Comparison of ENCODE assay signal across 24 mouse cellular contexts in the genomic region with DNA sequence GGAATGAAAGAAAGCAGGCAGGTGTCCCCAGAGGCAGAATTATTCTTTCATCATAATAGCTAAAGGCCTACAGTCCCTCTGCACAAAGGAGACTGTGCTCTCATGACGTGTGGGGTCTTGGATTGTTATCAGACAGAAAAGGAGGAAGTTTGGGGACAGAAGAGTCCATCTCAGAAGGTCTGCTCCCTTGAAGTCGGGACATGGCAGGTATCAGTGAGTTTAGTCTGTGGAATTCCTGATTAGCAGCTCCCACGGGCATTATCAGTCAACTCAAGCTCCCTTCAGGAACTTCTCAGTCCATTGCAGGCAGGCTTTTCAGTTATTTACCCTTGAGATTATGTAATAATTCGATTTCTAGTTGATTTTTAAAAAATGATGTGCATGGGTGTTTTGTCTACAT. TPM values are rescaled to one million over a fixed set of nuclear protein-coding genes. Genes with fewer than 3 reads are reported as not detected.
A peak's percentile ranks its signal among the peaks of the same experiment; 100 is the strongest.
DNase-seq lines count a peak whose midpoint lies in the region; ATAC-seq and TF ChIP-seq lines count a peak whose summit lies in the region.
"Had no signal": no experiment of that assay in that cellular context is flagged by ENCODE, and none has a peak within 500 bp of the region (broad histone marks: within the 10 kb centered on the region; RNA-seq: fewer than 3 reads in every experiment).

No protein-coding gene starts in this region.

- H3K79me2 ChIP-seq in liver, adult 2 months (ENCODE audit: control insufficient read depth, insufficient read depth, low read length), result no peaks in the 10 kb centered on the region
- no peaks in the 10 kb centered on the region for H3K79me2 ChIP-seq in MEL (ENCODE audit: control insufficient read depth, insufficient read depth, low read length, poor library complexity)

- no peak for DNase-seq in gastrocnemius, adult 2 months
- DNase-seq in gastrocnemius, adult 18-20 months (ENCODE audit: low spot score), result no peak
- DNase-seq in heart, postnatal 25 days (ENCODE audit: low spot score), result no peak
- peak; percentile 28 for DNase-seq in liver, adult 2 months (ENCODE audit: extremely low read depth, low read depth, low spot score)
- DNase-seq in MEL (ENCODE audit: low read depth, low spot score) (peak; percentile 55), MN1 (ENCODE audit: low spot score) (no peak)
- DNase-seq: adrenal gland, adult 8-10 months; adrenal gland, postnatal 14 days; adrenal gland, postnatal 36 days; B cell, adult 2 months; cerebellum, adult 11-12 months; cerebellum, adult 2 months; cerebellum, adult 9-10 months; cerebellum, postnatal 10 days; cerebellum, postnatal 25 days; forebrain, postnatal 0 days had no signal

- intact Hi-C loops in gastrocnemius, adult 2 months (cut with DNase I), result no loop called here
- intact Hi-C loops in heart, postnatal 25 days (cut with DNase I), result no loop called here

- no peak overlapping the region for H3K4me2 ChIP-seq in heart, embryonic 13.5 days
- H3K4me2 ChIP-seq in liver, embryonic 12.5 days, result no peak overlapping the region
- H3K4me2 ChIP-seq: embryonic facial prominence, embryonic 12.5 days; forebrain, embryonic 13.5 days; forebrain, embryonic 15.5 days had no signal

- 28% methylated on average over 4 of the region's 4 CpGs for WGBS in heart, embryonic 13.5 days
- WGBS in liver, adult 2 months, result 47% methylated on average over 4 of the region's 4 CpGs
- WGBS in liver, embryonic 12.5 days (ENCODE audit: insufficient replicate concordance), result 20% methylated on average over 4 of the region's 4 CpGs

- H3K9me3 ChIP-seq in heart, embryonic 13.5 days, result no peaks in the 10 kb centered on the region
- no peaks in the 10 kb centered on the region for H3K9me3 ChIP-seq in liver, embryonic 12.5 days (replicated peaks)
- H3K9me3 ChIP-seq in MEL (replicated peaks; ENCODE audit: insufficient read depth, low read length), result no peaks in the 10 kb centered on the region
- H3K9me3 ChIP-seq: embryonic facial prominence, embryonic 10.5 days; embryonic facial prominence, embryonic 12.5 days; forebrain, embryonic 13.5 days; forebrain, embryonic 15.5 days; G1E had no signal

- H3K27me3 ChIP-seq in heart, embryonic 13.5 days (replicated peaks), result no peaks in the 10 kb centered on the region
- H3K27me3 ChIP-seq in liver, adult 2 months (ENCODE audit: control insufficient read depth, insufficient read depth, low read length), result no peaks in the 10 kb centered on the region
- H3K27me3 ChIP-seq in liver, embryonic 12.5 days (replicated peaks), result peaks cover 1% of the 10 kb centered on the region; the same call in 1 of the 2 replicates
- H3K27me3 ChIP-seq in MEL (ENCODE audit: control insufficient read depth in 1 of 2, insufficient read depth in 2 of 2, low read length in 2 of 2), result no peaks in the 10 kb centered on the region
- H3K27me3 ChIP-seq: embryonic facial prominence, embryonic 12.5 days; forebrain, embryonic 13.5 days; forebrain, embryonic 15.5 days had no signal

- TF ChIP-seq EP300 in MEL (IDR thresholded peaks at IDR 0.05; ENCODE audit: low read depth in 1 of 2, low read length in 2 of 2), result peak; percentile 58 to 74; a peak in 3 of 4 replicates

- peak overlapping the region; percentile 92 for H3K27ac ChIP-seq in gastrocnemius, adult 2 months
- 0 out of 2 replicates have a peak overlapping the region, but pooled peaks have one; percentile 8 for H3K27ac ChIP-seq in heart, embryonic 13.5 days (replicated peaks)
- no peak overlapping the region for H3K27ac ChIP-seq in liver, adult 2 months (replicated peaks; ENCODE audit: insufficient read depth, low read depth, low read length)
- no peak overlapping the region for H3K27ac ChIP-seq in liver, embryonic 12.5 days
- H3K27ac ChIP-seq in MEL (ENCODE audit: control insufficient read depth, low read depth, low read length), result peak overlapping the region; percentile 27
- H3K27ac ChIP-seq: embryonic facial prominence, embryonic 10.5 days; embryonic facial prominence, embryonic 12.5 days; forebrain, embryonic 13.5 days; forebrain, embryonic 15.5 days had no signal

- peaks cover 17% of the 10 kb centered on the region for H3K4me1 ChIP-seq in heart, embryonic 13.5 days
- H3K4me1 ChIP-seq in liver, adult 2 months (ENCODE audit: control insufficient read depth, insufficient read depth, low read length), result no peaks in the 10 kb centered on the region
- H3K4me1 ChIP-seq in liver, embryonic 12.5 days, result peaks cover 35% of the 10 kb centered on the region
- H3K4me1 ChIP-seq in MEL (ENCODE audit: control insufficient read depth in 1 of 2, insufficient read depth in 2 of 2, low read length in 2 of 2), result peaks cover 19 to 46% of the 10 kb centered on the region in 2 experiments
- H3K4me1 ChIP-seq: embryonic facial prominence, embryonic 12.5 days; forebrain, embryonic 13.5 days had no signal

- H3K36me3 ChIP-seq in heart, embryonic 13.5 days, result no peaks in the 10 kb centered on the region
- H3K36me3 ChIP-seq in liver, adult 2 months (ENCODE audit: control insufficient read depth, insufficient read depth, low read length), result no peaks in the 10 kb centered on the region
- H3K36me3 ChIP-seq in liver, embryonic 12.5 days, result no peaks in the 10 kb centered on the region
- H3K36me3 ChIP-seq in MEL (ENCODE audit: control insufficient read depth in 1 of 2, insufficient read depth in 2 of 2, low read length in 2 of 2), result peaks cover 0 to 36% of the 10 kb centered on the region in 2 experiments; a peak in 2 of 4 replicates
- H3K36me3 ChIP-seq: embryonic facial prominence, embryonic 10.5 days; embryonic facial prominence, embryonic 12.5 days; forebrain, embryonic 15.5 days; G1E had no signal

- TF ChIP-seq CTCF in gastrocnemius, adult 2 months (IDR thresholded peaks at IDR 0.05), result no peak
- TF ChIP-seq CTCF in liver, adult 2 months (IDR thresholded peaks at IDR 0.05; ENCODE audit: low read depth, low read length), result no peak
- no peak for TF ChIP-seq CTCF in MEL (IDR thresholded peaks at IDR 0.05 in 2 of 3, conservative IDR thresholded peaks at IDR 0.05 in 1 of 3; ENCODE audit: control insufficient read depth in 1 of 3, insufficient read depth in 1 of 3, low read depth in 2 of 3, low read length in 3 of 3, poor library complexity in 1 of 3, severe bottlenecking in 1 of 3)

- TF ChIP-seq POLR2A in liver, adult 2 months (IDR thresholded peaks at IDR 0.05; ENCODE audit: extremely low read depth, insufficient read depth, low read length), result no peak
- no peak for TF ChIP-seq POLR2A in MEL (IDR thresholded peaks at IDR 0.05; ENCODE audit: control insufficient read depth in 1 of 2, insufficient read depth in 1 of 2, low read depth in 1 of 2, low read length in 2 of 2, poor library complexity in 1 of 2)

- TF ChIP-seq RAD21 in MEL (IDR thresholded peaks at IDR 0.05; ENCODE audit: low read depth, low read length), result no peak

- peak overlapping the region; percentile 11; the same call in 1 of the 2 replicates for H3K4me3 ChIP-seq in gastrocnemius, adult 2 months
- no peak overlapping the region for H3K4me3 ChIP-seq in heart, embryonic 13.5 days
- H3K4me3 ChIP-seq in liver, adult 2 months (ENCODE audit: insufficient read depth, low read depth, low read length), result no peak overlapping the region
- no peak overlapping the region for H3K4me3 ChIP-seq in liver, embryonic 12.5 days
- H3K4me3 ChIP-seq in MEL (ENCODE audit: control insufficient read depth in 1 of 2, insufficient read depth in 1 of 2, low read depth in 2 of 2, low read length in 2 of 2), result no peak overlapping the region
- H3K4me3 ChIP-seq: embryonic facial prominence, embryonic 10.5 days; embryonic facial prominence, embryonic 12.5 days; forebrain, embryonic 13.5 days; forebrain, embryonic 15.5 days had no signal

- no peak for ATAC-seq in heart, embryonic 13.5 days (ENCODE audit: extremely low read depth, insufficient number of reproducible peaks, low FRiP score, low TSS enrichment)
- ATAC-seq in liver, embryonic 12.5 days, result no peak
- ATAC-seq: CD4-positive, CD25-positive, alpha-beta regulatory T cell, adult 4 months; forebrain, embryonic 13.5 days; forebrain, embryonic 15.5 days; forebrain, postnatal 0 days had no signal

- H3K9ac ChIP-seq in heart, embryonic 13.5 days, result no peak overlapping the region
- no peak overlapping the region for H3K9ac ChIP-seq in liver, adult 2 months (ENCODE audit: low read depth, low read length)
- no peak overlapping the region for H3K9ac ChIP-seq in liver, embryonic 12.5 days
- no peak overlapping the region for H3K9ac ChIP-seq in MEL (ENCODE audit: control insufficient read depth, low read depth, low read length, poor library complexity, severe bottlenecking)
- H3K9ac ChIP-seq: embryonic facial prominence, embryonic 12.5 days; forebrain, embryonic 13.5 days; forebrain, embryonic 15.5 days; forebrain, postnatal 0 days had no signal

RNA-seq across cellular contexts. Expression of gene Nsmce4a, which starts 9.0 kb away (rescaled TPM):
- total RNA-seq in gastrocnemius, adult 2 months (2021), result 10 to 100 TPM; 28.6 to 33.8 TPM
- total RNA-seq in gastrocnemius, adult 18-20 months (2021), result 10 to 100 TPM; 28.4 to 29.0 TPM
- 124 and 134 TPM in 2 replicates for polyA plus RNA-seq in heart, embryonic 13.5 days (2015; fragmentation: Nextera tagmentation; extraction: Ambion mirVana)
- total RNA-seq in heart, postnatal 25 days (2021), result 10 to 100 TPM; 38.5 to 46.1 TPM
- total RNA-seq in liver, adult 2 months (2014; rRNA removed), result 58.5 and 73.5 TPM in 2 replicates
- polyA plus RNA-seq in liver, adult 2 months (2012; rRNA removed), result 20.8 and 24.7 TPM in 2 replicates
- 139 and 141 TPM in 2 replicates for polyA plus RNA-seq in liver, embryonic 12.5 days (2016; fragmentation: Nextera tagmentation; extraction: Ambion mirVana)
- 124 and 134 TPM in 2 replicates for total RNA-seq in MEL (2012; rRNA removed)
- 100 to 1,000 TPM; 117 to 129 TPM for polyA plus RNA-seq in MEL (2012; ENCODE audit: insufficient read depth in 1 of 2, insufficient read length in 2 of 2, low read depth in 1 of 2, low replicate concordance in 2 of 2, missing spikeins in 1 of 2)

RNA-seq across cellular contexts. Expression of gene Tacc2, which starts 13.4 kb away (rescaled TPM):
- 100 to 1,000 TPM; 515 to 576 TPM for total RNA-seq in gastrocnemius, adult 2 months (2021)
- 100 to 1,000 TPM; 414 to 460 TPM for total RNA-seq in gastrocnemius, adult 18-20 months (2021)
- polyA plus RNA-seq in heart, embryonic 13.5 days (2015; fragmentation: Nextera tagmentation; extraction: Ambion mirVana), result 40.6 and 42.5 TPM in 2 replicates
- 100 to 1,000 TPM; 364 to 380 TPM for total RNA-seq in heart, postnatal 25 days (2021)
- total RNA-seq in liver, adult 2 months (2014; rRNA removed), result 13.5 and 14.3 TPM in 2 replicates
- polyA plus RNA-seq in liver, adult 2 months (2012; rRNA removed), result 8.4 and 10.0 TPM in 2 replicates
- 6.2 and 7.2 TPM in 2 replicates for polyA plus RNA-seq in liver, embryonic 12.5 days (2016; fragmentation: Nextera tagmentation; extraction: Ambion mirVana)
- 3.5 and 5.3 TPM in 2 replicates for total RNA-seq in MEL (2012; rRNA removed)
- 10 to 100 TPM in 1 of 2 experiments, not detected in 1; 21.5 TPM for polyA plus RNA-seq in MEL (2012; ENCODE audit: insufficient read depth in 1 of 2, insufficient read length in 2 of 2, low read depth in 1 of 2, low replicate concordance in 2 of 2, missing spikeins in 1 of 2)
- polyA plus RNA-seq: G1E had no signal

RNA-seq across cellular contexts. Expression of gene Ate1, which starts 43.7 kb away (rescaled TPM):
- total RNA-seq in gastrocnemius, adult 2 months (2021), result 10 to 100 TPM; 36.0 to 36.6 TPM
- total RNA-seq in gastrocnemius, adult 18-20 months (2021), result 10 to 100 TPM; 37.1 to 39.8 TPM
- 49.6 and 59.6 TPM in 2 replicates for polyA plus RNA-seq in heart, embryonic 13.5 days (2015; fragmentation: Nextera tagmentation; extraction: Ambion mirVana)
- total RNA-seq in heart, postnatal 25 days (2021), result 10 to 100 TPM; 32.2 to 32.3 TPM
- total RNA-seq in liver, adult 2 months (2014; rRNA removed), result 17.3 and 23.7 TPM in 2 replicates
- 4.3 and 4.4 TPM in 2 replicates for polyA plus RNA-seq in liver, adult 2 months (2012; rRNA removed)
- 33.0 and 33.3 TPM in 2 replicates for polyA plus RNA-seq in liver, embryonic 12.5 days (2016; fragmentation: Nextera tagmentation; extraction: Ambion mirVana)
- 19.5 and 21.9 TPM in 2 replicates for total RNA-seq in MEL (2012; rRNA removed)
- 10 to 100 TPM in 1 of 2 experiments, not detected in 1; 28.6 TPM for polyA plus RNA-seq in MEL (2012; ENCODE audit: insufficient read depth in 1 of 2, insufficient read length in 2 of 2, low read depth in 1 of 2, low replicate concordance in 2 of 2, missing spikeins in 1 of 2)

Comparison
In these comparisons a context has a peak if more than half of its experiments do, and no peak if none do; other contexts are left out.
1. DNase-seq: peak in liver, adult 2 months (single experiment) and MEL (single experiment); none in gastrocnemius, adult 2 months (single experiment), gastrocnemius, adult 18-20 months (single experiment), heart, postnatal 25 days (single experiment) and MN1 (single experiment).
2. H3K27ac ChIP-seq: peak in gastrocnemius, adult 2 months (single experiment), heart, embryonic 13.5 days (single experiment) and MEL (single experiment); none in liver, adult 2 months (single experiment) and liver, embryonic 12.5 days (single experiment).
3. RNA of gene Tacc2, which starts 13.4 kb away (total RNA-seq): 515 to 576 TPM in gastrocnemius, adult 2 months, 414 to 460 TPM in gastrocnemius, adult 18-20 months and 364 to 380 TPM in heart, postnatal 25 days; 13.5 to 14.3 TPM in liver, adult 2 months and 3.5 to 5.3 TPM in MEL; every median in the first group is over 10 times any median in the second.